Comparison of ENCODE assay signal across 10 mouse cellular contexts in the genomic region with DNA sequence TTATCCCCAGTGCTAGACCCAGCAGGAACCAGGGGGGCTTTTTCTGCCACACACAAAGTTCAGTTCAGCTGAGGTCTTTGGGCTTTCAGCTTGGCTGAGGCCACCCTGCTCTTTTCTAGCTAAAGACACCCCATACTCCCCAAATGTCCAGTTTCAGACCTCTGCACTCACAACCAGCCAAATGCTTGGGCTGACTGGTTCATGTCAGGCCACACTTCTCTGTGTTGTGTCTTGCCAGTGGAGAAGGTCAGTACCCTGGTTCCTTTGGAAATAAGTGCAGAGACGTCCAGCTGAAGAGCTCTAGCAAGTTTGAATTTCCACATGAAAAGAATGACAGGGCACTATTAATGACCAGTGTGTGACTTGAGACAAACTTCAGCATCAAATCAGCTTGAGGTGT. TPM values are rescaled to one million over a fixed set of nuclear protein-coding genes. Genes with fewer than 3 reads are reported as not detected.
A peak's percentile ranks its signal among the peaks of the same experiment; 100 is the strongest.
DNase-seq lines count a peak whose midpoint lies in the region; ATAC-seq and TF ChIP-seq lines count a peak whose summit lies in the region.
"Had no signal": no experiment of that assay in that cellular context is flagged by ENCODE, and none has a peak within 500 bp of the region (broad histone marks: within the 10 kb centered on the region; RNA-seq: fewer than 3 reads in every experiment).

No protein-coding gene starts in this region.

- peaks cover 69% of the 10 kb centered on the region for H3K4me1 ChIP-seq in heart, embryonic 10.5 days
- peaks cover 7 to 14% of the 10 kb centered on the region in 2 experiments; a peak in 3 of 4 replicates for H3K4me1 ChIP-seq in liver, embryonic 14.5 days (replicated peaks; ENCODE audit: control insufficient read depth in 2 of 2, insufficient read depth in 2 of 2, low read length in 1 of 2)
- H3K4me1 ChIP-seq in midbrain, embryonic 16.5 days (ENCODE audit: control insufficient read depth, insufficient read depth, low read length), result peaks cover 12% of the 10 kb centered on the region

- H3K36me3 ChIP-seq in heart, embryonic 10.5 days, result no peaks in the 10 kb centered on the region
- H3K36me3 ChIP-seq in liver, embryonic 14.5 days (replicated peaks; ENCODE audit: control insufficient read depth, insufficient read depth, low read depth), result no peaks in the 10 kb centered on the region
- no peaks in the 10 kb centered on the region for H3K36me3 ChIP-seq in midbrain, embryonic 16.5 days (ENCODE audit: control insufficient read depth, insufficient read depth, low read length)
- H3K36me3 ChIP-seq: hindbrain, embryonic 15.5 days had no signal

- H3K27ac ChIP-seq in heart, embryonic 10.5 days, result peak overlapping the region; percentile 77; the same call in 1 of the 2 replicates
- peak overlapping the region; percentile 80 for H3K27ac ChIP-seq in left cerebral cortex, adult 2 months
- no peak overlapping the region for H3K27ac ChIP-seq in liver, embryonic 14.5 days
- 0 out of 2 replicates have a peak overlapping the region, but pooled peaks have one; percentile 7 for H3K27ac ChIP-seq in midbrain, embryonic 16.5 days (ENCODE audit: low read length)

- peak overlapping the region; percentile 88 for H3K4me2 ChIP-seq in liver, embryonic 14.5 days (ENCODE audit: low read depth)
- H3K4me2 ChIP-seq in midbrain, embryonic 16.5 days (ENCODE audit: low read length), result no peak overlapping the region

- no peak for DNase-seq in heart, embryonic 10.5 days (ENCODE audit: low spot score)
- no peak for DNase-seq in heart, postnatal 25 days (ENCODE audit: low spot score)
- no peak for DNase-seq in left cerebral cortex, adult 2 months (ENCODE audit: extremely low spot score in 1 of 2, low spot score in 2 of 2)
- DNase-seq in left cerebral cortex, postnatal 36 days (ENCODE audit: low spot score in 2 of 2), result no peak
- DNase-seq in liver, embryonic 14.5 days (ENCODE audit: low read depth in 3 of 3, low spot score in 3 of 3), result no peak
- no peak for DNase-seq in Muller cell, postnatal 12 days (ENCODE audit: inconsistent ontology term)
- DNase-seq in layer of hippocampus, adult 8-10 months (ENCODE audit: low spot score in 2 of 2), result no peak

- TF ChIP-seq EP300 in liver, embryonic 14.5 days (IDR thresholded peaks at IDR 0.05; ENCODE audit: low read depth), result no peak

- WGBS in heart, embryonic 10.5 days, result 37% methylated on average over 1 of the region's 1 CpGs
- WGBS in liver, embryonic 14.5 days (ENCODE audit: insufficient replicate concordance), result 51% methylated on average over 1 of the region's 1 CpGs
- WGBS in midbrain, embryonic 16.5 days, result 15% methylated on average over 1 of the region's 1 CpGs

- H3K27me3 ChIP-seq in heart, embryonic 10.5 days (ENCODE audit: insufficient read depth, poor library complexity, severe bottlenecking), result peaks cover 18% of the 10 kb centered on the region; the same call in 1 of the 2 replicates
- H3K27me3 ChIP-seq in liver, embryonic 14.5 days (ENCODE audit: control insufficient read depth, insufficient read depth, low read length), result no peaks in the 10 kb centered on the region
- no peaks in the 10 kb centered on the region for H3K27me3 ChIP-seq in midbrain, embryonic 16.5 days (ENCODE audit: control insufficient read depth, insufficient read depth, low read depth, low read length)
- H3K27me3 ChIP-seq: hindbrain, embryonic 15.5 days had no signal

- ATAC-seq in liver, embryonic 14.5 days (ENCODE audit: insufficient read depth), result no peak
- ATAC-seq in midbrain, embryonic 16.5 days, result no peak

- no peak for TF ChIP-seq CTCF in left cerebral cortex, adult 2 months (IDR thresholded peaks at IDR 0.05)
- TF ChIP-seq CTCF in liver, embryonic 14.5 days (IDR thresholded peaks at IDR 0.05; ENCODE audit: low read depth), result no peak

- H3K9ac ChIP-seq in liver, embryonic 14.5 days (replicated peaks), result no peak overlapping the region
- no peak overlapping the region for H3K9ac ChIP-seq in midbrain, embryonic 16.5 days (ENCODE audit: low read depth, low read length)
- H3K9ac ChIP-seq: forebrain, postnatal 0 days; hindbrain, embryonic 15.5 days had no signal

- no peaks in the 10 kb centered on the region for H3K9me3 ChIP-seq in heart, embryonic 10.5 days
- H3K9me3 ChIP-seq in liver, embryonic 14.5 days (ENCODE audit: control insufficient read depth, low read length), result no peaks in the 10 kb centered on the region
- no peaks in the 10 kb centered on the region for H3K9me3 ChIP-seq in midbrain, embryonic 16.5 days (replicated peaks; ENCODE audit: control insufficient read depth, low read length, poor library complexity, severe bottlenecking)
- H3K9me3 ChIP-seq: hindbrain, embryonic 15.5 days had no signal

- intact Hi-C loops in heart, postnatal 25 days (cut with DNase I), result loop anchor here (5.0 kb wide), 1 partner anchor 52 kb away; no protein-coding TSS in a partner anchor
- intact Hi-C loops in left cerebral cortex, adult 2 months (cut with DNase I), result no loop called here
- intact Hi-C loops in left cerebral cortex, postnatal 36 days (cut with DNase I), result no loop called here

- H3K4me3 ChIP-seq in heart, embryonic 10.5 days, result no peak overlapping the region
- H3K4me3 ChIP-seq in left cerebral cortex, adult 2 months, result peak overlapping the region; percentile 82
- H3K4me3 ChIP-seq in liver, embryonic 14.5 days (ENCODE audit: insufficient read depth in 1 of 2, low read depth in 2 of 2, low read length in 2 of 2), result no peak overlapping the region
- H3K4me3 ChIP-seq in midbrain, embryonic 16.5 days (ENCODE audit: low read depth, low read length), result no peak overlapping the region

RNA-seq across cellular contexts. Expression of gene Sept4, which starts 11.0 kb away (rescaled TPM):
- 11.2 and 14.3 TPM in 2 replicates for polyA plus RNA-seq in heart, embryonic 10.5 days (2016; fragmentation: Nextera tagmentation; extraction: Ambion mirVana)
- 10 to 100 TPM; 43.4 to 43.7 TPM for total RNA-seq in heart, postnatal 25 days (2021)
- total RNA-seq in left cerebral cortex, adult 2 months (2021), result 100 to 1,000 TPM; 156 to 175 TPM
- total RNA-seq in left cerebral cortex, postnatal 36 days (2021), result 100 to 1,000 TPM; 161 to 227 TPM
- polyA plus RNA-seq in liver, embryonic 14.5 days (2012; rRNA removed), result 5.5 and 8.0 TPM in 2 replicates
- polyA plus RNA-seq in liver, embryonic 14.5 days (2014; fragmentation: Nextera tagmentation; extraction: Ambion mirVana), result 9.1 and 11.2 TPM in 2 replicates
- polyA plus RNA-seq in midbrain, embryonic 16.5 days (2015; fragmentation: Nextera tagmentation; extraction: Ambion mirVana), result 32.5 and 33.6 TPM in 2 replicates
- 100 to 1,000 TPM; 174 to 201 (median 193) TPM for total RNA-seq in layer of hippocampus, adult 8-10 months (2022)

RNA-seq across cellular contexts. Expression of gene Mtmr4, which starts 12.2 kb away (rescaled TPM):
- 29.7 and 38.1 TPM in 2 replicates for polyA plus RNA-seq in heart, embryonic 10.5 days (2016; fragmentation: Nextera tagmentation; extraction: Ambion mirVana)
- 10 to 100 TPM; 26.3 to 26.4 TPM for total RNA-seq in heart, postnatal 25 days (2021)
- total RNA-seq in left cerebral cortex, adult 2 months (2021), result 10 to 100 TPM; 80.4 to 99.0 TPM
- 10 to 100 TPM; 88.0 to 93.4 TPM for total RNA-seq in left cerebral cortex, postnatal 36 days (2021)
- 5.7 and 6.5 TPM in 2 replicates for polyA plus RNA-seq in liver, embryonic 14.5 days (2012; rRNA removed)
- polyA plus RNA-seq in liver, embryonic 14.5 days (2014; fragmentation: Nextera tagmentation; extraction: Ambion mirVana), result 8.7 and 9.2 TPM in 2 replicates
- 54.5 and 58.2 TPM in 2 replicates for polyA plus RNA-seq in midbrain, embryonic 16.5 days (2015; fragmentation: Nextera tagmentation; extraction: Ambion mirVana)
- 100 to 1,000 TPM in 1 of 4 experiments, 10 to 100 TPM in 3; 75.1 to 105 (median 86.8) TPM for total RNA-seq in layer of hippocampus, adult 8-10 months (2022)

RNA-seq across cellular contexts. Expression of gene Gm11492, which starts 13.3 kb away (rescaled TPM):
- polyA plus RNA-seq in heart, embryonic 10.5 days (2016; fragmentation: Nextera tagmentation; extraction: Ambion mirVana), result not detected in 2 replicates
- total RNA-seq in heart, postnatal 25 days (2021), result not detected
- not detected for total RNA-seq in left cerebral cortex, adult 2 months (2021)
- under 1 TPM in 1 of 2 experiments, not detected in 1; 0.20 TPM for total RNA-seq in left cerebral cortex, postnatal 36 days (2021)
- polyA plus RNA-seq in liver, embryonic 14.5 days (2012; rRNA removed), result not detected in 2 replicates
- not detected in 2 replicates for polyA plus RNA-seq in liver, embryonic 14.5 days (2014; fragmentation: Nextera tagmentation; extraction: Ambion mirVana)
- not detected in 2 replicates for polyA plus RNA-seq in midbrain, embryonic 16.5 days (2015; fragmentation: Nextera tagmentation; extraction: Ambion mirVana)
- total RNA-seq in layer of hippocampus, adult 8-10 months (2022), result not detected
- total RNA-seq: forebrain, postnatal 0 days had no signal
- polyA plus RNA-seq: forebrain, postnatal 0 days; hindbrain, embryonic 15.5 days had no signal

RNA-seq across cellular contexts. Expression of gene Hsf5, which starts 37.3 kb away (rescaled TPM):
- 0.15 and 0.21 TPM in 2 replicates for polyA plus RNA-seq in heart, embryonic 10.5 days (2016; fragmentation: Nextera tagmentation; extraction: Ambion mirVana)
- not detected for total RNA-seq in heart, postnatal 25 days (2021)
- under 1 TPM; 0.54 to 0.77 TPM for total RNA-seq in left cerebral cortex, adult 2 months (2021)
- under 1 TPM; 0.42 to 0.57 TPM for total RNA-seq in left cerebral cortex, postnatal 36 days (2021)
- polyA plus RNA-seq in liver, embryonic 14.5 days (2012; rRNA removed), result 0.02 TPM in 1 of 2 replicates, not detected in the other
- polyA plus RNA-seq in liver, embryonic 14.5 days (2014; fragmentation: Nextera tagmentation; extraction: Ambion mirVana), result not detected in 2 replicates
- 0.39 and 0.57 TPM in 2 replicates for polyA plus RNA-seq in midbrain, embryonic 16.5 days (2015; fragmentation: Nextera tagmentation; extraction: Ambion mirVana)
- total RNA-seq in layer of hippocampus, adult 8-10 months (2022), result under 1 TPM; 0.45 to 0.77 (median 0.57) TPM
